Mouse (Mus musculus) liver, embryonic 12.5 days (tissue): ENCODE results near the gene Gstm6. TPM values are rescaled to one million over a fixed set of nuclear protein-coding genes. Genes with fewer than 3 reads are reported as not detected.
A peak's percentile ranks its signal among the peaks of the same experiment; 100 is the strongest.
"Not testable (repeated sequence)": the region's sequence is repeated elsewhere in the genome, so short reads cannot be mapped to it uniquely, and the experiment has no call there.

Experiments
- ATAC-seq: fragments of 200-750 bp; cut with Nextera tagmentation; 2 replicates; pipeline ENCODE4 v1.8.0; 2017; ENCODE audit warnings: moderate number of reproducible peaks, mild to moderate bottlenecking, moderate library complexity
- H3K27ac ChIP-seq: fragments of 300-500 bp; sonication (generic); 2 replicates; pipeline ENCODE4 v1.5.1; 2016; ENCODE audit warnings: mild to moderate bottlenecking
- H3K27me3 ChIP-seq: fragments of 300-500 bp; sonication (generic); replicated peaks from 2 replicates; pipeline ENCODE4 v1.6.1; 2016; ENCODE audit warnings: mild to moderate bottlenecking, moderate library complexity
- H3K36me3 ChIP-seq: fragments of 300-500 bp; sonication (generic); 2 replicates; pipeline ENCODE4 v1.6.1; 2016; ENCODE audit warnings: mild to moderate bottlenecking, moderate library complexity
- H3K4me1 ChIP-seq: fragments of 300-500 bp; sonication (generic); 2 replicates; pipeline ENCODE4 v1.6.1; 2016
- H3K4me2 ChIP-seq: fragments of 300-500 bp; sonication (generic); 2 replicates; pipeline ENCODE4 v1.6.1; 2016; ENCODE audit warnings: mild to moderate bottlenecking, moderate library complexity
- H3K4me3 ChIP-seq: fragments of 300-500 bp; sonication (generic); 2 replicates; pipeline ENCODE4 v1.5.1; 2016; ENCODE audit warnings: mild to moderate bottlenecking, moderate library complexity
- H3K9ac ChIP-seq: fragments of 300-500 bp; sonication (generic); 2 replicates; pipeline ENCODE4 v1.6.1; 2016; ENCODE audit warnings: mild to moderate bottlenecking, moderate library complexity
- H3K9me3 ChIP-seq: fragments of 300-500 bp; sonication (generic); replicated peaks from 2 replicates; pipeline ENCODE4 v1.6.1; 2016; ENCODE audit warnings: mild to moderate bottlenecking, moderate library complexity
- WGBS: fragments of 180-500 bp; shearing (Covaris S2); methylation state at CpG from one replicate; pipeline ENCODE4 v1.1.7; 2016; ENCODE audit not compliant: insufficient replicate concordance; 5-methylcytosine and 5-hydroxymethylcytosine counted together
- polyA plus RNA-seq: library from polyadenylated mRNA; unstranded; fragments of >200 nt; fragmentation: Nextera tagmentation; extraction: Ambion mirVana; gene quantifications from 2 replicates; pipeline ENCODE4 v1.2.1, GENCODE M21; 2016

Gene Gstm6
- polyA plus RNA-seq, 1 experiment from 2014 or later: 7.1 TPM

GRCm38 (mm10) chr3:107966631-107967030 lies 23.1 kb upstream of the Gstm6 start:
- Histone ChIP-seq H3K9me3 (no peaks in the 10 kb centered on the region), H3K27me3 (0 out of 2 replicates have a peak, but pooled peaks cover 9% of the 10 kb centered on the region), H3K27ac (no peak overlapping the region), H3K4me2 (no peak overlapping the region), H3K4me1 (peaks cover 25% of the 10 kb centered on the region), H3K4me3 (no peak overlapping the region), H3K9ac (no peak overlapping the region), H3K36me3 (no peaks in the 10 kb centered on the region)
- no peak for ATAC-seq
- 79% methylated on average over 5 of the region's 5 CpGs for WGBS

- H3K4me3 ChIP-seq: no peak overlapping the region
- no peak overlapping the region for H3K27ac ChIP-seq
- H3K9me3 ChIP-seq: no peaks in the 10 kb centered on the region
- H3K27me3 ChIP-seq: peaks cover 5% of the 10 kb centered on the region; the same call in 1 of the 2 replicates
- H3K9ac ChIP-seq: no peak overlapping the region
- H3K36me3 ChIP-seq: no peaks in the 10 kb centered on the region
- H3K4me1 ChIP-seq: peaks cover 25% of the 10 kb centered on the region
- ATAC-seq: no peak
- WGBS: 72% methylated on average over 1 of the region's 1 CpGs
- H3K4me2 ChIP-seq: no peak overlapping the region
Observed at GRCm38 (mm10) chr3:107965592-107965991, 22.0 kb upstream of the Gstm6 start.

- Histone ChIP-seq H3K9me3 (no peaks in the 10 kb centered on the region), H3K27ac (peak overlapping the region; percentile 65), H3K4me1 (peaks cover 25% of the 10 kb centered on the region), H3K9ac (no peak overlapping the region), H3K36me3 (no peaks in the 10 kb centered on the region), H3K27me3 (peaks cover 8% of the 10 kb centered on the region), H3K4me2 (peak overlapping the region; percentile 48), H3K4me3 (no peak overlapping the region)
- whole genome bisulfite sequencing: 33% methylated on average over 5 of the region's 5 CpGs
- 0 out of 2 replicates have a peak, but pooled peaks have one; percentile 20 for ATAC-seq
Observed at GRCm38 (mm10) chr3:107964656-107965308, 21.2 kb upstream of the Gstm6 start.

- H3K9me3 ChIP-seq: no peaks in the 10 kb centered on the region
- peaks cover 10% of the 10 kb centered on the region for H3K27me3 ChIP-seq
- WGBS: 21% methylated on average over 4 of the region's 4 CpGs
- peak overlapping the region; percentile 48 for H3K4me2 ChIP-seq
- peak; percentile 61 for ATAC-seq
- no peaks in the 10 kb centered on the region for H3K36me3 ChIP-seq
- no peak overlapping the region for H3K4me3 ChIP-seq
- H3K9ac ChIP-seq: no peak overlapping the region
- H3K4me1 ChIP-seq: peaks cover 18% of the 10 kb centered on the region
- peak overlapping the region; percentile 65; the same call in 1 of the 2 replicates for H3K27ac ChIP-seq
Observed at GRCm38 (mm10) chr3:107964026-107964425, 20.5 kb upstream of the Gstm6 start.

GRCm38 (mm10) chr3:107955260-107955659 lies 11.7 kb upstream of the Gstm6 start:
- H3K4me1 ChIP-seq, ATAC-seq, H3K4me2 ChIP-seq, H3K27ac ChIP-seq, H3K4me3 ChIP-seq, H3K36me3 ChIP-seq, H3K9me3 ChIP-seq, H3K9ac ChIP-seq: not testable (repeated sequence)
- WGBS: 77% methylated on average over 9 of the region's 9 CpGs
- H3K27me3 ChIP-seq: peaks cover 11% of the 10 kb centered on the region

GRCm38 (mm10) chr3:107953906-107954305 lies 10.4 kb upstream of the Gstm6 start:
- Histone ChIP-seq H3K27ac (no peak overlapping the region), H3K4me3 (no peak overlapping the region), H3K4me1 (0 out of 2 replicates have a peak, but pooled peaks cover 5% of the 10 kb centered on the region), H3K36me3 (no peaks in the 10 kb centered on the region), H3K27me3 (peaks cover 5% of the 10 kb centered on the region; the same call in 1 of the 2 replicates), H3K4me2 (no peak overlapping the region), H3K9ac (no peak overlapping the region), H3K9me3 (no peaks in the 10 kb centered on the region)
- no peak for ATAC-seq
- WGBS: 67% methylated on average over 5 of the region's 5 CpGs

- H3K4me1 ChIP-seq: 0 out of 2 replicates have a peak, but pooled peaks cover 5% of the 10 kb centered on the region
- no peaks in the 10 kb centered on the region for H3K36me3 ChIP-seq
- ATAC-seq: 0 out of 2 replicates have a peak, but pooled peaks have one; percentile 37
- H3K9ac ChIP-seq: no peak overlapping the region
- WGBS: 15% methylated on average over 6 of the region's 6 CpGs
- H3K4me3 ChIP-seq: no peak overlapping the region
- no peaks in the 10 kb centered on the region for H3K9me3 ChIP-seq
- no peak overlapping the region for H3K4me2 ChIP-seq
- H3K27me3 ChIP-seq: peaks cover 2% of the 10 kb centered on the region; the same call in 1 of the 2 replicates
- H3K27ac ChIP-seq: no peak overlapping the region
Observed at GRCm38 (mm10) chr3:107953328-107953755, 9.8 kb upstream of the Gstm6 start.

- Histone ChIP-seq H3K9ac (no peak overlapping the region), H3K27me3 (no peaks in the 10 kb centered on the region; the same call in 1 of the 2 replicates), H3K4me1 (0 out of 2 replicates have a peak, but pooled peaks cover 5% of the 10 kb centered on the region), H3K4me3 (no peak overlapping the region), H3K27ac (no peak overlapping the region), H3K36me3 (no peaks in the 10 kb centered on the region), H3K9me3 (no peaks in the 10 kb centered on the region), H3K4me2 (no peak overlapping the region)
- no peak for ATAC-seq
- WGBS: 64% methylated on average over 11 of the region's 11 CpGs
Observed at GRCm38 (mm10) chr3:107950531-107950930, 7.0 kb upstream of the Gstm6 start.

GRCm38 (mm10) chr3:107949461-107949860 lies 5.9 kb upstream of the Gstm6 start:
- H3K36me3 ChIP-seq, ATAC-seq, H3K4me2 ChIP-seq, H3K27ac ChIP-seq, H3K9me3 ChIP-seq, H3K4me3 ChIP-seq, H3K9ac ChIP-seq, H3K4me1 ChIP-seq, H3K27me3 ChIP-seq: not testable (repeated sequence)
- 72% methylated on average over 1 of the region's 1 CpGs for WGBS

- no peak for ATAC-seq
- H3K27ac ChIP-seq: no peak overlapping the region
- no peak overlapping the region for H3K9ac ChIP-seq
- WGBS: 47% methylated on average over 4 of the region's 4 CpGs
- H3K4me3 ChIP-seq: no peak overlapping the region
- no peak overlapping the region for H3K4me2 ChIP-seq
- H3K9me3 ChIP-seq: no peaks in the 10 kb centered on the region
- no peaks in the 10 kb centered on the region for H3K36me3 ChIP-seq
- H3K27me3 ChIP-seq: no peaks in the 10 kb centered on the region
- no peaks in the 10 kb centered on the region for H3K4me1 ChIP-seq
Observed at GRCm38 (mm10) chr3:107945729-107946128, 2.2 kb upstream of the Gstm6 start.

- H3K4me1 ChIP-seq: peaks cover 7% of the 10 kb centered on the region; the same call in 1 of the 2 replicates
- H3K9ac ChIP-seq: no peak overlapping the region
- H3K36me3 ChIP-seq: no peaks in the 10 kb centered on the region
- 68% methylated on average over 4 of the region's 4 CpGs for WGBS
- ATAC-seq: no peak
- no peak overlapping the region for H3K4me2 ChIP-seq
- H3K4me3 ChIP-seq: no peak overlapping the region
- H3K27me3 ChIP-seq: no peaks in the 10 kb centered on the region
- no peaks in the 10 kb centered on the region for H3K9me3 ChIP-seq
- H3K27ac ChIP-seq: no peak overlapping the region
Observed at GRCm38 (mm10) chr3:107941261-107941660, 2.3 kb downstream of the Gstm6 start.

- Histone ChIP-seq H3K4me1 (peaks cover 7% of the 10 kb centered on the region; the same call in 1 of the 2 replicates), H3K27me3 (no peaks in the 10 kb centered on the region), H3K9me3 (no peaks in the 10 kb centered on the region), H3K36me3 (no peaks in the 10 kb centered on the region), H3K4me3 (no peak overlapping the region), H3K9ac (no peak overlapping the region), H3K27ac (no peak overlapping the region), H3K4me2 (no peak overlapping the region)
- no peak for ATAC-seq
- WGBS: 54% methylated on average over 7 of the region's 7 CpGs
Observed at GRCm38 (mm10) chr3:107940524-107940923, 3.0 kb downstream of the Gstm6 start.
